Mouse (Mus musculus) myocyte (in vitro differentiated cells): ENCODE measurements around the gene Fanca.

Experiments used
- CEBPB ChIP-seq: IDR thresholded peaks from 2 replicates; pipeline ENCODE4 v1.6.1; 2011; ENCODE audit warnings: mild to moderate bottlenecking, moderate library complexity; ENCODE audit not compliant: poor library complexity, insufficient read depth, severe bottlenecking
- E2F4 ChIP-seq: IDR thresholded peaks from one replicate; pipeline ENCODE4 v1.6.1; 2011; ENCODE audit warnings: mild to moderate bottlenecking, control low read depth, moderate library complexity; ENCODE audit not compliant: insufficient read depth
- MAX ChIP-seq: IDR thresholded peaks from one replicate; pipeline ENCODE4 v1.6.1; 2011; ENCODE audit warnings: low read depth, mild to moderate bottlenecking, control low read depth
- MYOD1 ChIP-seq, 3 experiments: IDR thresholded peaks; one replicate each; pipeline ENCODE4 v1.6.1; 2011; ENCODE audit warnings: control low read depth in 2 of 3, low read depth in 2 of 3, mild to moderate bottlenecking in 2 of 3, moderate library complexity in 1 of 3; ENCODE audit not compliant: insufficient read length in 2 of 3, control insufficient read depth in 1 of 3
- MYOG ChIP-seq, 3 experiments: IDR thresholded peaks; one replicate each; pipeline ENCODE4 v1.6.1; 2011; ENCODE audit warnings: control low read depth in 2 of 3, low read depth in 2 of 3, mild to moderate bottlenecking in 2 of 3; ENCODE audit not compliant: insufficient read length in 2 of 3, control insufficient read depth in 1 of 3, insufficient read depth in 1 of 3
- POLR2A ChIP-seq: IDR thresholded peaks from one replicate; pipeline ENCODE4 v1.6.1; 2011; ENCODE audit warnings: low read depth, mild to moderate bottlenecking, control low read depth, moderate library complexity; ENCODE audit not compliant: insufficient read length
- POLR2AphosphoS2 ChIP-seq: IDR thresholded peaks from one replicate; pipeline ENCODE4 v1.6.1; 2011; ENCODE audit warnings: low read depth, control low read depth; ENCODE audit not compliant: insufficient read length
- TCF12 ChIP-seq: IDR thresholded peaks from one replicate; pipeline ENCODE4 v1.6.1; 2011; ENCODE audit warnings: mild to moderate bottlenecking, control low read depth; ENCODE audit not compliant: poor library complexity, insufficient read depth, severe bottlenecking
- TCF3 ChIP-seq: IDR thresholded peaks from one replicate; pipeline ENCODE4 v1.6.1; 2011; ENCODE audit warnings: low read depth, control low read depth; ENCODE audit not compliant: insufficient read length
- USF1 ChIP-seq: IDR thresholded peaks from one replicate; pipeline ENCODE4 v1.6.1; 2011; ENCODE audit warnings: low read depth, mild to moderate bottlenecking, control low read depth, moderate library complexity

GRCm38 (mm10) chr8:123331301-123331700, 12.9 kb upstream of the Fanca start:
- TF ChIP-seq POLR2A, result no peak
- TF ChIP-seq CEBPB, result no peak
- no peak for TF ChIP-seq TCF3
- no peak for TF ChIP-seq USF1
- TF ChIP-seq E2F4, result no peak
- TF ChIP-seq TCF12, result no peak
- TF ChIP-seq POLR2AphosphoS2, result no peak
- no peak for TF ChIP-seq MAX
- no peak for TF ChIP-seq MYOD1 (IDR thresholded peaks at IDR 0.05; ENCODE audit: control insufficient read depth in 1 of 3, insufficient read length in 2 of 3, low read depth in 2 of 3)
- no peak for TF ChIP-seq MYOG (IDR thresholded peaks at IDR 0.05; ENCODE audit: control insufficient read depth in 1 of 3, insufficient read depth in 1 of 3, insufficient read length in 2 of 3, low read depth in 2 of 3)
